Mouse (Mus musculus): Measurements from ENCODE around the gene Olfr376. TPM values are rescaled to one million over a fixed set of nuclear protein-coding genes. Genes with fewer than 3 reads are reported as not detected.

Gene Olfr376
- not detected in 2 replicates for total RNA-seq (2021)
- long read RNA-seq, result 0 reads

DNA sequence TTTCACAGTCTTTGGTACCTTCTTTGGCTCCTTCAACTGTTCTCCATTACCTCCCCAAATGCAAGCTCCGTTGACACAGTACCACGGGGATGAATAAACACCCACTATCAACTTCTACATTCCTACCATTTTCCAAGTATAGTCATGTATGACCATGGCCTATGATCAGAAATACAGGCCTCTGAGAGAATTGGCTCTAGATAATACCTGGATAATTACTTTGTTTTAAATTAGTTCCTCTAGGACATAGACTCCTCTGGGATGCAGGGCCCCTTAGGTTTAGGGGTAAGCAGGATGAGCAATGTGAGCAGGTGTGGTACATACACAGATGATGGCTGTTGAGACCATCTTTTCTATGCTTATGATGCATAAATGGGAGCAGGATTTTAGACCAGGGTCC lies at the start of gene Olfr376:
Olfr376 (plus strand) TSS at position 301 of the 400 bp plus-strand sequence.
- DNase-seq, result no peak

DNA sequence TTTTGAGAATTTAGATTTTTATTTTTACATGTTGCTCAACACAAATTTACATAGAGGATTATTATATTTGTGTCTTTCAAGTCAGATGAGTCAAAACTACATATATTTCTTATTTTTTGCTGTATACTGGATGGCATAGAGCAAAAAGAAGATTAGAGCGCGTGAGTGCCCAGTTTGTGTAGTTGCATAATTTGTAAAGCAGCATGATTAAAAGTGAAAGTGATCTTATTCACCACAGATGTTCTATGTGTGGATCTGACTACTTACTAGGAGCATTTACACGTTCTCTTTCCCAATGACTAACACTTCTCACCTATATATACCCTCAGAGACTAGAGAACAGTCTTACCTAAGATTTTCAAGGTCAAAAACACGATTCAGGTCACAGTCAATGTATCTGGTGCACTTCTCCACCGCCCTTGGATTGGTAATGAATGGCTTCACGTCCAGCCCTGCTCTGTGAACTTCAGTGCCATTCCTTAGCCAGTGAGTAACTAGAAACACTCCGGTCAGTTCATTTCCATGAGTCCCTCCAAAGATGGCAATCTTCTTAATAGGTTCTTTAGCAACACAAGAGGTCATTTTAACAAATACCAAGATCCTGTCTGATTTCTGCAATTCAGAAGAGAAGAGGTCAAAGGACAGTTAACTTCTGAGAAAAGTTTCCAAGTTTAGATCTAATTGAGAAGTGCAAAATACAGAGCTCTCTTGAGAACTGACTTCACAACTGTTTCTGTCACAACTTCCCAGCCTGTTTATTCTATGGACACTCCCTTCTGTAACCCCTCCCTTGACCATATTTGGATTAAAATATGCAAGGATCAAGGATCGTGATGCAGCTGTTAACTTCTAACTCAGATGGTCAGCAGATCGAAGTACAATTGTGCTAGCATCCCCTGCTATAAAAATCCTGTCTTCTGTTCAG lies 46.9 kb upstream of the Olfr376 start:
- no peak for DNase-seq

DNA sequence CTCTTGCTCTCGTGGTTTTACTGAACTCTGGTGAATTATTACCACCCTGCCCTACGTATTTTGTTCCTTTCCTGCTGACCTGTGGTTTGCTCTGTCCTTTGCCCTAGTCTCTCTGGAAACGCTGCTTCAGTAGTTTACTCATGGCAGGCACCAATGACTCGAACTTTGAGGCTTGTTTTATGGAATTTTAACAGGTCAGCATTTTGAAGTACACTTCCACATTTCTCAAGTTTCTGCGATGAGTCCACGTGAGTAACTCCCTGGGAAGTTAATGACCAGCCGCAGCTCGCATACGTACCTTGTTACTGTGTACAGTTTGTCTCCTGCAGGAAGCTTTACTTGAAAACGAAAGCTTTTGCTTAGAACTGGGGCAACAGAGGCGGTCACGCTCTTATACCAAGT lies 44.6 kb upstream of the Olfr376 start:
- no peak for DNase-seq

DNA sequence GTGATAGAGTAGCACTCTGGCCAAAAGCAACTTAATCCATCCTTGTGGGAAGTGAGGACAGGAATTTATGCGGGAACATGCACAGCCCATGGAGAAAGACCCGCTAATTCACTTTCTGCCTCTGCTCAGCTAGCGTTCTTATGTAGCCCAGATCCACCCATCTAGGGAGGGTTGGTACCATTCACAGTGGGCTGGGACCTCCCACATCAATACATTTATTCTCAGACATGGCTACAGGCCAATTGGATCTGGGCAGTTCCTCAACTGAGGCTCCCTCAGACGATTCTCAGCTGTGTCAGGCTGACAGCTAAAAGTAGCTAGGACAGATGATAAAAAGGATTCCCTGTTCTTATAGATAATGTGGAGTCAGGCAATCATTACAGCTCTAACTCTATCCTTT lies 43.7 kb upstream of the Olfr376 start:
- DNase-seq, result no peak

DNA sequence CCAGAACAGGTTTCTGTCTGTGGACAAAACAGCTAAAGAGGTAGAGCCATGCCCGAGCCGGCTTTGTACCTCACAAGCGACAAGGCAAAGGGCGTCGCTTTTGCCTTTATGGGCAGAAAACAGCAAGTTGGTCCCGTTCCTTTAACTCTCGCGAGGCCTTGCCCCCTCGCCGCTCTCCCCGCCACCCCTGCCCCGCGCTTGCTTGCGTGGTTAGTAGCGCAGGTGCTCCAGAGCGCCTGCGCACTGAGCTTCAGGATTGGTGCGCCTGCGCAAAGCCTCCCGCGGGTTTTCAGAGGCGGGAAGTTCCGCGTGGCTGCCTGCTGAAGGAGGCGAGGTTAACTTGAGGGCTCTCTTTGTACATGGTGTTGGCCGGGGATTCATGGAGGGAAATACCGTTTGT lies 41.6 kb upstream of the Olfr376 start, which contains the start of the genes Aspa, Gm49340 and Spata22:
Aspa (minus strand) TSS at position 155 of the 400 bp plus-strand sequence.
Gm49340 (plus strand) TSS at position 300 of the 400 bp plus-strand sequence.
Spata22 (plus strand) TSS at position 300 of the 400 bp plus-strand sequence.
- no peak for DNase-seq

DNA sequence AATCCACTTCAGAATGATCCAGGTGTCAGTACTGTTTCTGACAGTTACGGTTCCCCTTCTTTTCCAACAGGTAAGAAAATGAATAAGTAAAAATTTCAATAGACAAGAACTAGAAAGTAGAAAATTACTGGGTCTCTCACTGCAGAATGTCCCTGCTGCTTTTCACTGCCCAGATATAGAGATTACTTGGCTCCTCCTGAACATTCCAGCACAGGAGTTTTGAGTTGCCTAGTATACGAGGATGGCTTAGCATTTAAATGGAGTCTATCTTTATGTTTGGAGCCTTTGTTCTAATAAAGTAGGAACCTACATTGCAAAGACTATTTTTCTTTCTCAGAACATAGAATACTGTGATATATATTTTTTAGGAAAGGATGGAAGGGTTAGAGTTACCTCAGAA lies 37.7 kb upstream of the Olfr376 start:
- DNase-seq, result no peak

DNA sequence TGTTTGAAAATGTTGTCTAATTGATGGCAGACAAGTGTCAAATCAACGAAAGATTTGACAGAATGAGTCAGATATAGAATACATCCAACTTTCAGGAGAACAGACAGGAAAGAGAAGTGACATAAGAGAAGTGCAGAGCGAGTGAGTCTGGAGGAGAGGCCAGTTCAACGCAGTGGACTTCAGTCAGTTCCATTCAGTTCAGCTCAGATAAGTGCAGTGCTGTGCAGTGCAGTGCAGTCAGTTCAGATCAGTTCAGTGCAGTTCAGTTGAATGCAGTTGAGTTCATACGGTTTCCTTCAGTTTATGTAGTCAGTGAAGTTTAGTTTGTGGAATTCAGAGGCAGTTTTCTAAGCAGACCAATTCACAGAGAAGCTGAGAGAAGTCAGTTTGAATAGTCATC lies 34.1 kb upstream of the Olfr376 start:
- DNase-seq, result no peak

DNA sequence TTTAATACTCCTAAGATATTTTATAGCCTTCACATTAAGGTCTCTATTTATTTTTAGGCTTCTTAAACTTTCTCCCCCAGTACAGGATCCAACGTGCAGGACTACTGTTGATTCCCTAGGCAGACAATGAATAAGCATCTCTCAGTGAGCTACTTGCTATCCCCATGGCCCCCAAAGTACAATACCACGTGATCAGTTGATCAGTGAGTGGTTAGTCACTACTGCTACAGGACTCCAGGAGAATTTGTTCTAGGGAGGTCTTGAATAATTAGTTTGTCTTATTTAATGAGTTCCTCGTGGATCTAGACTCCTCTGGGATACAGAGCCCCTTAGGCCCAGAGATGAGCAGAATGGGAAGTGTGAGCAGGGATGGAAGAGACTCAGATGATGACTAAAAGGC lies 20.6 kb upstream of the Olfr376 start, which contains the start of gene Olfr20:
Olfr20 (plus strand) TSS at position 301 of the 400 bp plus-strand sequence.
- DNase-seq, result no peak

DNA sequence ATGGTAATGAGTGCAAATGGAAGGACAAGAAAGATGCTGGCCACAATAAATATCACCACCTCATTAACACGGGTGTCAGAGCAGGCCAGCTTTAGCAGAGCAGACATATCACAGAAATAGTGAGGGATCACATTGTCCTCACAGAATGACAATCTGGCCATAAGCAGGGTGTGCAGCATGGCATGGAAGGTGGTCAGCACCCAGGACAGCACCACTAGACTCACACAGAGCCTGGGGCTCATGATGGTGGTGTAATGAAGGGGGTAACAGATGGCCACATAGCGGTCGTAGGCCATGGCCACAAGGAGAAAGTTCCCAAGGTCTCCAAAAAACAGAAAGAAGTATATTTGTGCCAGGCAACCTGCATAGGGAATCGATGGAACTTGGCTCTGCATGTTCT lies 24.3 kb downstream of the Olfr376 start:
- DNase-seq, result no peak

DNA sequence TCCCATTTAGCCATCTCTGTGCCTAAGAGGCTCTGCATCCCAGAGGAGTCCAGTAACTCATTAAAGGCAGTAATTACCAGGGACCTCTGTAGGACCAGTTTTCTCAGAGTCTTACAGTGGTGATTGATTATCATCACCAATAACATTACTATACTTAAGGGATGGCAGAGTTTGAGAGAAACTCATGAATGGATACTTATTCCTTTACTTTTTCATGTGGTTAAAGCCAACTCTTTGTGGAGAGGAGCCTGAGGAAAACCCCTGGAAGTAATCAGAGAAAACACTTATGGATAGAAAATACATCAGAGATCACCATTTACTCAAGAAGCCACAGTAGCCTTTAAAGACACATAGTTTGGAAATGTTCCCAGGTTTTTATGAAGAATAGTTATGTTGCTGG lies 28.5 kb downstream of the Olfr376 start, which contains the start of gene Olfr1:
Olfr1 (minus strand) TSS at position 101 of the 400 bp plus-strand sequence.
- no peak for DNase-seq

Other genes with a start within 250 kb of the Olfr376 start
- 1.4 and 1.6 TPM in 2 replicates for gene Haspin, start 233.0 kb upstream of the Olfr376 start, total RNA-seq (2021)
- 5.8 and 7.8 TPM in 2 replicates for gene P2rx5, start 210.8 kb upstream of the Olfr376 start, total RNA-seq (2021)
- 63.4 and 73.4 TPM in 2 replicates for gene Emc6, start 194.2 kb upstream of the Olfr376 start, total RNA-seq (2021)
- 71.3 and 79.4 TPM in 2 replicates for gene Tax1bp3, start 194.2 kb upstream of the Olfr376 start, total RNA-seq (2021)
- gene Ctns, start 172.2 kb upstream of the Olfr376 start, total RNA-seq (2021), result 17.4 and 20.6 TPM in 2 replicates
- 9.9 and 13.8 TPM in 2 replicates for gene Shpk, start 171.8 kb upstream of the Olfr376 start, total RNA-seq (2021)
- gene Trpv1, start 137.0 kb upstream of the Olfr376 start, total RNA-seq (2021), result 0.46 TPM in 1 of 2 replicates, not detected in the other
- 0.27 TPM in 1 of 2 replicates, not detected in the other for gene Trpv3, start 103.9 kb upstream of the Olfr376 start, total RNA-seq (2021)
- 8.5 and 9.4 TPM in 2 replicates for gene Aspa, start 41.6 kb upstream of the Olfr376 start, total RNA-seq (2021)
- not detected in 2 replicates for gene Gm49340, start 41.5 kb upstream of the Olfr376 start, total RNA-seq (2021)
- gene Spata22, start 41.5 kb upstream of the Olfr376 start, total RNA-seq (2021), result 0.73 TPM in 1 of 2 replicates, not detected in the other
- gene Olfr20, start 20.5 kb upstream of the Olfr376 start, total RNA-seq (2021), result not detected in 2 replicates
- not detected in 2 replicates for gene Olfr1, start 28.4 kb downstream of the Olfr376 start, total RNA-seq (2021)
- gene Olfr378, start 57.2 kb downstream of the Olfr376 start, total RNA-seq (2021), result not detected in 2 replicates
- gene Olfr380, start 86.3 kb downstream of the Olfr376 start, total RNA-seq (2021), result not detected in 2 replicates
- not detected in 2 replicates for gene Olfr381, start 120.4 kb downstream of the Olfr376 start, total RNA-seq (2021)
- not detected in 2 replicates for gene Olfr382, start 146.0 kb downstream of the Olfr376 start, total RNA-seq (2021)
- gene Olfr385, start 221.8 kb downstream of the Olfr376 start, total RNA-seq (2021), result not detected in 2 replicates
- not detected in 2 replicates for gene Olfr384, start 227.3 kb downstream of the Olfr376 start, total RNA-seq (2021)

All from adrenal gland, postnatal 25 days (tissue).